Mouse (Mus musculus) embryonic facial prominence, embryonic 12.5 days (tissue): Measurements from ENCODE around the gene Tardbp. TPM values are rescaled to one million over a fixed set of nuclear protein-coding genes. Genes with fewer than 3 reads are reported as not detected.

Experiments used
- ATAC-seq: fragments of 200-750 bp; cut with Nextera tagmentation; 2 replicates; pipeline ENCODE4 v1.8.0; 2017; ENCODE audit not compliant: insufficient number of reproducible peaks, insufficient read depth, low FRiP score, low TSS enrichment
- H3K27ac ChIP-seq: fragments of 300-500 bp; sonication (generic); 2 replicates; pipeline ENCODE4 v1.5.1; 2016; ENCODE audit warnings: mild to moderate bottlenecking
- H3K27me3 ChIP-seq: fragments of 300-500 bp; sonication (generic); 2 replicates; pipeline ENCODE4 v1.6.1; 2016; ENCODE audit warnings: mild to moderate bottlenecking, moderate library complexity
- H3K36me3 ChIP-seq: fragments of 300-500 bp; sonication (generic); 2 replicates; pipeline ENCODE4 v1.6.1; 2016; ENCODE audit warnings: mild to moderate bottlenecking
- H3K4me1 ChIP-seq: fragments of 300-500 bp; sonication (generic); 2 replicates; pipeline ENCODE4 v1.6.1; 2016
- H3K4me2 ChIP-seq: fragments of 300-500 bp; sonication (generic); replicated peaks from 2 replicates; pipeline ENCODE4 v1.6.1; 2016; ENCODE audit warnings: mild to moderate bottlenecking, moderate library complexity
- H3K4me3 ChIP-seq: fragments of 300-500 bp; sonication (generic); 2 replicates; pipeline ENCODE4 v1.5.1; 2016; ENCODE audit warnings: mild to moderate bottlenecking
- H3K9ac ChIP-seq: fragments of 300-500 bp; sonication (generic); 2 replicates; pipeline ENCODE4 v1.6.1; 2016; ENCODE audit warnings: mild to moderate bottlenecking, moderate library complexity
- H3K9me3 ChIP-seq: fragments of 300-500 bp; sonication (generic); 2 replicates; pipeline ENCODE4 v1.6.1; 2016; ENCODE audit warnings: mild to moderate bottlenecking, moderate library complexity
- WGBS: fragments of 180-500 bp; shearing (Covaris S2); methylation state at CpG from one replicate; pipeline ENCODE4 v1.1.7; 2016; 5-methylcytosine and 5-hydroxymethylcytosine counted together
- polyA plus RNA-seq: library from polyadenylated mRNA; unstranded; fragments of >200 nt; fragmentation: Nextera tagmentation; extraction: Ambion mirVana; gene quantifications from 2 replicates; pipeline ENCODE4 v1.2.1, GENCODE M21; 2016

Tardbp gene
- polyA plus RNA-seq, 1 experiment from 2014 or later = 375 TPM

DNA sequence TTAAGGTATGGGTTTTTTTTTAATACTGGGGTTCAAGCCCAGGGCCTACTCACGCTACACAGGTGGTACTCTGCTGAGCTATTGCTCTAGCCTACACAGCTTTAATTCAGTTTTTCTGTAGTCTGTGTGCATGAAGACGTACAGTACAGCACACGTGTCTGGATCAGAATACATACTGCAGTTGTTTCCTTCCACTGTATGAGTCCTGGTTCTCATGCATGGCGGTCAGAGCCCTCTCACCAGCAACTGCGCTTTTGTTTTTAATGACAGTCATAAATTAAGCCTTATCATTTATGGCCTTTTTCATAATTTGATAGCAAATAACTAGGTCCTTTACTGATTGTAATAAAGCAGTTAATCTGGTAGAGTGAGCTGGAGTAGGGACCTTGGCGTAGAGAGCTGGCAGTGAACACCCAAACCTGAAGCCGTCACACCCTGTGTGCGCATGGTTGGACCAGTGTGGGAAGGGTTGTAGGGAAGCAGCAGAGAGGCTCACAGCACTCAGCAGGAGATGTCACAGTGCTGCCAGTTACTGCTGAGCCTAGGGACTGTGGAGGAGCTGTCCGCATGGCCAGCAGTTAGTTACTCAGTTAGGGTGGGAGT lies 56.0 kb downstream of the Tardbp start:
- WGBS = 96% methylated on average over 9 of the region's 9 CpGs

DNA sequence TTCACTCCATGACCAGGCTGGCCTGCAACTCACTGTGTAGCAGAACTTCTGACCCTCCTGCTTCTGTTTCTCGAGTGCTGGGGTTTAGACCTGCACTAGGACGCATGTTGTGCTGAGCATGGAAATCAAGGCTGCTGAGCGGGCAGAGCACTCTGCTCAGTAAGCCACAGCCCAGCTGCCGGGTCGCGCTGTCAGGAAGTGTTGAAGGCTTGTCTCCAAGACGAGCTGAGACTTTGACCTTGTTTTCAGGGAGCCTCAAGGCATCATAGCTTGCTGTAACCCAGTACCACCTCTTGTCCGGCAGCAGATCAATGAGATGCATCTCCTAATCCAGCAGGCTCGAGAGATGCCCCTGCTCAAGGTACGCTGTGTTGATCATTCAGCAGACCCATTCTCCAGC lies 56.7 kb downstream of the Tardbp start:
- 90% methylated on average over 10 of the region's 10 CpGs for WGBS
- Histone ChIP-seq H3K27ac (no peak overlapping the region), H3K9ac (no peak overlapping the region), H3K27me3 (no peaks in the 10 kb centered on the region), H3K36me3 (peaks cover 98% of the 10 kb centered on the region), H3K9me3 (no peaks in the 10 kb centered on the region), H3K4me3 (no peak overlapping the region), H3K4me1 (no peaks in the 10 kb centered on the region), H3K4me2 (no peak overlapping the region)
- ATAC-seq = no peak

More for the DNA sequence above, 56.0 kb downstream of the Tardbp start:
- Histone ChIP-seq H3K36me3 (peaks cover 98% of the 10 kb centered on the region), H3K9ac (no peak overlapping the region), H3K4me3 (no peak overlapping the region), H3K4me1 (no peaks in the 10 kb centered on the region), H3K27ac (no peak overlapping the region), H3K9me3 (no peaks in the 10 kb centered on the region), H3K27me3 (no peaks in the 10 kb centered on the region), H3K4me2 (no peak overlapping the region)
- no peak for ATAC-seq

DNA sequence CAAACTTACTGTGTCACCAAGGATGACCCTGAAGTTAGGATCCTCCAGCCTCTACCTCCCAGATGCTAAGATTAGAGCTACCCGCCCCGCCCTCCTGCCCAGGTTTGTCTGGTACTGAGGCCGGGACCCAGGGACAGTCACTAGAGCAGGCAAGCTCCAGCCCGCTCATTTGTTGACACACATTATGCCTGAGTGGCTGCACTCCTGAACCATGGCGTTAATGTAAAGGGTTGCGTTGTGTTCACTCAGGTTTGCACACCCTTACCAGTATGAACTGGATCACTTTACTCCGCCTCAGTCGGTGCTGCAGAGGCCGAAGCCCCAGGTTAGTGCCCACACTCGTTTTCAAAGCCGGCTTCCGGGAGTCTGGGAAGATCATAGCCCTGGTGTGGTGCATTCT lies 63.2 kb downstream of the Tardbp start:
- 94% methylated on average over 12 of the region's 12 CpGs for WGBS
- H3K4me1 ChIP-seq = no peaks in the 10 kb centered on the region

DNA sequence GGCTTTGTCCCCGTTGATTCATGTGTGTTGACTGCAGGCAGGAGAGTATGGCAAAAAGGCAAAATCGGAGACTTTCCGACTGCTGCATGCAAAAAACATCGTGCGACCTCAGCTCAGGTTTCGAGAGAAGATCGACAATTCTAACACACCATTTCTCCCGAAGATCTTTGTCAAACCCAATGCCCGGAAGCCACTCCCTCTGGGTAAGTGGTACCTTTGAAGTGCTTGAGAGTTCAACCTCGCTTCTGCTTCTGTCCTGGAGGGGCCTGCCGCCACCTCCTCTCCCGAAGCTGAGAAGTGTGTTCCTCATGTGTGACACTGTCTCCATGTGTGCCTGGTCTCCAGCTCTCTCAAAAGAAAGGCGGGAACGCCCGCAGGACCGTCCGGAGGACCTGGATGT lies 64.1 kb downstream of the Tardbp start:
- Histone ChIP-seq H3K4me3 (no peak overlapping the region), H3K9me3 (no peaks in the 10 kb centered on the region), H3K9ac (no peak overlapping the region), H3K27me3 (no peaks in the 10 kb centered on the region), H3K27ac (no peak overlapping the region), H3K4me2 (no peak overlapping the region), H3K36me3 (peaks cover 76% of the 10 kb centered on the region), H3K4me1 (0 out of 2 replicates have a peak, but pooled peaks cover 2% of the 10 kb centered on the region)
- no peak for ATAC-seq
- WGBS = 94% methylated on average over 17 of the region's 17 CpGs

More for the DNA sequence above, 63.2 kb downstream of the Tardbp start:
- H3K27ac ChIP-seq = no peak overlapping the region
- no peak; the same call in 1 of the 2 replicates for ATAC-seq
- H3K9ac ChIP-seq = no peak overlapping the region
- H3K36me3 ChIP-seq = peaks cover 85% of the 10 kb centered on the region
- no peak overlapping the region for H3K4me2 ChIP-seq
- no peak overlapping the region for H3K4me3 ChIP-seq
- no peaks in the 10 kb centered on the region for H3K9me3 ChIP-seq
- H3K27me3 ChIP-seq = no peaks in the 10 kb centered on the region

Other genes starting within 250 kb of the Tardbp start
- gene Ubiad1, start 182.2 kb downstream of the Tardbp start, polyA plus RNA-seq = 19.6 and 21.3 TPM in 2 replicates
- gene Mtor, start 178.4 kb downstream of the Tardbp start, polyA plus RNA-seq = 19.8 and 21.0 TPM in 2 replicates
- 1.0 and 1.2 TPM in 2 replicates for gene Angptl7, start 126.6 kb downstream of the Tardbp start, polyA plus RNA-seq
- gene Exosc10, start 68.6 kb downstream of the Tardbp start, polyA plus RNA-seq = 106 and 109 TPM in 2 replicates
- gene Srm, start 35.5 kb downstream of the Tardbp start, polyA plus RNA-seq = 206 and 210 TPM in 2 replicates
- 0.25 and 0.54 TPM in 2 replicates for gene Masp2, start 24.5 kb downstream of the Tardbp start, polyA plus RNA-seq
- gene Gm572, start 16.3 kb upstream of the Tardbp start, polyA plus RNA-seq = not detected in 2 replicates
- 4.5 and 4.6 TPM in 2 replicates for gene Casz1, start 177.4 kb upstream of the Tardbp start, polyA plus RNA-seq